Mouse (Mus musculus): Measurements from ENCODE around the gene Slc2a9.

DNA sequence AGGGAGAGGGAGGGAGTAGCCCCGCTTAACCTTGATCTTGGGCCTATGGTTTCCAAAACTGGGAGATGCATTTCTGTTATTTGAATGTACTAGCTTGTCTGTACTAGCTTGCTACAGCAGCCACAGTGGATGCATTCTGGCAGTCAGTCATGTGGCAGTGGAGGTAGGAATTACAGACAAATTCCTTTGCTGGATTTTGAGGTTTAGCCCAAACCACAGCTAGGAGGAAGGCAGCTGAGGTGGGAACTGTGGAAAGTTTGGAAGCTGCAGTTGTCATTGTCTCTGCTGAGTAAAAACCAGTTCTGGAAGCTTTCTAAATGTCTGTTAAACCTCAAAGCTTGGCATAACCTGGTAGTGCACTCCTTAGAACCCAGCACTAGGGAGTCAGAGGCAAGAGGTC, 131.6 kb downstream of the Slc2a9 start:
- TF ChIP-seq GATA1 (IDR thresholded peaks at IDR 0.05; ENCODE audit: low read length) (no peak), TAL1 (IDR thresholded peaks at IDR 0.05; ENCODE audit: low read length) (no peak)

Measured in erythroblast, embryonic 14.5 days (primary cell).